15 mouse cellular contexts compared by ENCODE assay signal in genomic region chr1:171607176-171607575, GRCm38 (mm10). TPM values are rescaled to one million over a fixed set of nuclear protein-coding genes. Genes with fewer than 3 reads are reported as not detected.
A peak's percentile ranks its signal among the peaks of the same experiment; 100 is the strongest.
DNase-seq lines count a peak whose midpoint lies in the region; ATAC-seq and TF ChIP-seq lines count a peak whose summit lies in the region.
"Had no signal": no experiment of that assay in that cellular context is flagged by ENCODE, and none has a peak within 500 bp of the region (broad histone marks: within the 10 kb centered on the region; RNA-seq: fewer than 3 reads in every experiment).

TSS of gene Ly9 (minus strand) at chr1:171607410.

- peak within 1 kb of the TSS; percentile 62 for H3K27ac ChIP-seq in bone marrow macrophage, adult 2 months (ENCODE audit: insufficient read depth, low read depth, low read length)
- no peak within 1 kb of the TSS for H3K27ac ChIP-seq in kidney, embryonic 15.5 days
- H3K27ac ChIP-seq in midbrain, postnatal 0 days (ENCODE audit: low read depth, low read length): no peak within 1 kb of the TSS
- H3K27ac ChIP-seq: embryonic facial prominence, embryonic 15.5 days; gastrocnemius, adult 2 months; hindbrain, embryonic 10.5 days; limb, embryonic 12.5 days; neural tube, embryonic 12.5 days had no signal

- peak; percentile 93 for DNase-seq in CD4-positive, CD25-positive, alpha-beta regulatory T cell, adult 2 months (ENCODE audit: low read depth, low spot score)
- peak; percentile 32 to 33 for DNase-seq in lung, postnatal 4 days
- DNase-seq in spleen, postnatal 36 days (ENCODE audit: low spot score in 2 of 2): peak; percentile 78 to 84
- DNase-seq in retina, postnatal 1 day: no peak
- DNase-seq in heart, adult 8-10 months (ENCODE audit: low spot score): no peak
- no peak for DNase-seq in midbrain, postnatal 0 days (ENCODE audit: low spot score)
- DNase-seq: gastrocnemius, adult 2 months; kidney, postnatal 25 days had no signal

- 86% methylated on average over 9 of the region's 9 CpGs for WGBS in kidney, embryonic 15.5 days
- WGBS in midbrain, postnatal 0 days: 89% methylated on average over 9 of the region's 9 CpGs

- TF ChIP-seq CTCF in bone marrow macrophage, adult 2 months (IDR thresholded peaks at IDR 0.05; ENCODE audit: low read depth, low read length): no peak
- no peak for TF ChIP-seq CTCF in midbrain, postnatal 0 days (IDR thresholded peaks at IDR 0.05)

- no peak for ATAC-seq in kidney, embryonic 15.5 days (replicated peaks; ENCODE audit: low FRiP score)
- no peak for ATAC-seq in midbrain, postnatal 0 days (ENCODE audit: low FRiP score)
- ATAC-seq: Patski had no signal

- no peaks in the 10 kb centered on the region for H3K36me3 ChIP-seq in kidney, embryonic 15.5 days
- H3K36me3 ChIP-seq in midbrain, postnatal 0 days (ENCODE audit: insufficient read depth, low read length): no peaks in the 10 kb centered on the region
- H3K36me3 ChIP-seq: embryonic facial prominence, embryonic 15.5 days; hindbrain, embryonic 10.5 days; limb, embryonic 12.5 days; neural tube, embryonic 12.5 days had no signal

- TF ChIP-seq POLR2A in bone marrow macrophage, adult 2 months (IDR thresholded peaks at IDR 0.05; ENCODE audit: borderline replicate concordance, low read depth, low read length): no peak

- no peak within 1 kb of the TSS for H3K4me2 ChIP-seq in kidney, embryonic 15.5 days
- H3K4me2 ChIP-seq in midbrain, postnatal 0 days (ENCODE audit: low read depth, low read length, poor library complexity, severe bottlenecking): no peak within 1 kb of the TSS
- H3K4me2 ChIP-seq: embryonic facial prominence, embryonic 15.5 days; limb, embryonic 12.5 days; neural tube, embryonic 12.5 days had no signal

- H3K4me1 ChIP-seq in bone marrow macrophage, adult 2 months (ENCODE audit: control insufficient read depth, insufficient read depth, low read length): peaks cover 28% of the 10 kb centered on the region
- no peaks in the 10 kb centered on the region for H3K4me1 ChIP-seq in kidney, embryonic 15.5 days
- H3K4me1 ChIP-seq in midbrain, postnatal 0 days (ENCODE audit: insufficient read depth, low read length): no peaks in the 10 kb centered on the region
- H3K4me1 ChIP-seq: embryonic facial prominence, embryonic 15.5 days; hindbrain, embryonic 10.5 days; limb, embryonic 12.5 days; neural tube, embryonic 12.5 days had no signal

- H3K9me3 ChIP-seq in kidney, embryonic 15.5 days (replicated peaks): no peaks in the 10 kb centered on the region
- no peaks in the 10 kb centered on the region for H3K9me3 ChIP-seq in midbrain, postnatal 0 days (ENCODE audit: low read length)
- H3K9me3 ChIP-seq: embryonic facial prominence, embryonic 15.5 days; hindbrain, embryonic 10.5 days; limb, embryonic 12.5 days; neural tube, embryonic 12.5 days had no signal

- peak within 1 kb of the TSS; percentile 83 for H3K4me3 ChIP-seq in bone marrow macrophage, adult 2 months (ENCODE audit: insufficient read depth, low read length)
- H3K4me3 ChIP-seq in kidney, embryonic 15.5 days (replicated peaks): no peak within 1 kb of the TSS
- H3K4me3 ChIP-seq in midbrain, postnatal 0 days (ENCODE audit: low read depth, low read length): no peak within 1 kb of the TSS
- H3K4me3 ChIP-seq: embryonic facial prominence, embryonic 15.5 days; gastrocnemius, adult 2 months; hindbrain, embryonic 10.5 days; limb, embryonic 12.5 days; neural tube, embryonic 12.5 days had no signal

- H3K27me3 ChIP-seq in kidney, embryonic 15.5 days: no peaks in the 10 kb centered on the region
- H3K27me3 ChIP-seq in midbrain, postnatal 0 days (ENCODE audit: insufficient read depth, low read length): no peaks in the 10 kb centered on the region
- H3K27me3 ChIP-seq: embryonic facial prominence, embryonic 15.5 days; limb, embryonic 12.5 days; neural tube, embryonic 12.5 days had no signal

- no peak within 1 kb of the TSS for H3K9ac ChIP-seq in kidney, embryonic 15.5 days
- H3K9ac ChIP-seq in midbrain, postnatal 0 days (replicated peaks; ENCODE audit: low read length, poor library complexity, severe bottlenecking): no peak within 1 kb of the TSS
- H3K9ac ChIP-seq: embryonic facial prominence, embryonic 15.5 days; limb, embryonic 12.5 days; neural tube, embryonic 12.5 days had no signal

RNA-seq across cellular contexts. Expression of gene Ly9, which starts in this region (rescaled TPM):
- 249 and 274 TPM in 2 replicates for polyA plus RNA-seq in bone marrow macrophage, adult 2 months (2012; ENCODE audit: insufficient read depth, insufficient read length, missing spikeins)
- 0.32 and 0.42 TPM in 2 replicates for polyA plus RNA-seq in kidney, embryonic 15.5 days (2015; fragmentation: Nextera tagmentation; extraction: Ambion mirVana)
- total RNA-seq in heart, adult 8-10 months (2022): under 1 TPM; 0.16 to 0.49 (median 0.31) TPM
- total RNA-seq in midbrain, postnatal 0 days (2014; rRNA removed): 0.19 and 0.66 TPM in 2 replicates
- polyA plus RNA-seq in midbrain, postnatal 0 days (2015; fragmentation: Nextera tagmentation; extraction: Ambion mirVana): 0.21 TPM in 1 of 2 replicates, not detected in the other
- total RNA-seq: gastrocnemius, adult 2 months had no signal
- polyA plus RNA-seq: neural tube, embryonic 12.5 days; Patski had no signal

Comparison
In these comparisons a context has a peak if more than half of its experiments do, and no peak if none do; other contexts are left out.
1. RNA of gene Ly9 (polyA plus RNA-seq): 249 to 274 TPM in bone marrow macrophage, adult 2 months; 0.32 to 0.42 TPM in kidney, embryonic 15.5 days and 0.21 TPM in midbrain, postnatal 0 days; every median in the first group is over 100 times any median in the second.
2. DNase-seq: peak in CD4-positive, CD25-positive, alpha-beta regulatory T cell, adult 2 months (single experiment), lung, postnatal 4 days (2 of 2) and spleen, postnatal 36 days (2 of 2); none in retina, postnatal 1 day (single experiment), heart, adult 8-10 months (single experiment) and midbrain, postnatal 0 days (single experiment).